Mouse (Mus musculus) G1E (cell line): ENCODE results near the gene Leap2. TPM values are rescaled to one million over a fixed set of nuclear protein-coding genes. Genes with fewer than 3 reads are reported as not detected.
"Not testable (repeated sequence)": the region's sequence is repeated elsewhere in the genome, so short reads cannot be mapped to it uniquely, and the experiment has no call there.

Experiments used
- ATAC-seq: 2 replicates; pipeline ENCODE4 v1.8.0; 2016; ENCODE audit warnings: mild to moderate bottlenecking; ENCODE audit not compliant: insufficient number of reproducible peaks, poor library complexity, low FRiP score, severe bottlenecking; ENCODE audit errors: extremely low read depth
- DNase-seq: peaks from one replicate; pipeline ENCODE4 v3.0.0; 2012; ENCODE audit warnings: low spot score
- H3K27me3 ChIP-seq: 2 replicates; pipeline ENCODE4 v1.6.1; 2012; ENCODE audit warnings: mild to moderate bottlenecking, low read length, inconsistent platforms; ENCODE audit not compliant: insufficient read depth
- H3K36me3 ChIP-seq: replicated peaks from 2 replicates; pipeline ENCODE3; 2012; ENCODE audit warnings: mild to moderate bottlenecking, inconsistent platforms
- H3K4me1 ChIP-seq: 2 replicates; pipeline ENCODE4 v1.6.1; 2012; ENCODE audit warnings: low read depth, low read length, inconsistent platforms, mixed read lengths; ENCODE audit not compliant: insufficient read depth
- H3K4me3 ChIP-seq: 2 replicates; pipeline ENCODE4 v1.5.1; 2012; ENCODE audit warnings: low read depth, mild to moderate bottlenecking, inconsistent platforms, low read length, moderate library complexity, mixed read lengths
- H3K9me3 ChIP-seq: replicated peaks from 2 replicates; pipeline ENCODE4 v1.6.1; 2012; ENCODE audit warnings: inconsistent platforms
- CTCF ChIP-seq: IDR thresholded peaks from 2 replicates; pipeline ENCODE4 v1.5.1; 2012; ENCODE audit warnings: low read depth, low read length, inconsistent platforms, mixed read lengths
- GATA1 ChIP-seq: IDR thresholded peaks from 2 replicates; pipeline ENCODE4 v1.6.1; 2012; ENCODE audit warnings: borderline replicate concordance, low read length, inconsistent platforms, mixed read lengths
- GATA2 ChIP-seq: IDR thresholded peaks from 2 replicates; pipeline ENCODE4 v1.6.1; 2012; ENCODE audit warnings: low read depth, low read length, inconsistent platforms, borderline replicate concordance
- POLR2AphosphoS5 ChIP-seq: IDR thresholded peaks from 2 replicates; pipeline ENCODE4 v1.6.1; 2012; ENCODE audit warnings: low read depth, low read length, inconsistent platforms; ENCODE audit not compliant: insufficient replicate concordance
- TAL1 ChIP-seq: conservative IDR thresholded peaks from 2 replicates; pipeline ENCODE4 v1.6.1; 2012; ENCODE audit warnings: low read depth, low read length, inconsistent platforms, mixed read lengths
- polyA plus RNA-seq: library from polyadenylated mRNA; stranded (reverse); fragments of >175 nt; gene quantifications from 2 replicates; pipeline ENCODE4 v1.2.3, GENCODE M21; 2012
- total RNA-seq, 2 experiments: library from RNA; stranded (forward) in 1 of 2; stranded (reverse) in 1 of 2; fragments of 200-1000 nt in 1 of 2; fragments of >200 nt in 1 of 2; fragmentation: Nextera tagmentation in 1 of 2; gene quantifications; 2 replicates each; pipeline ENCODE4 v1.2.3; 2014 to 2017

The Leap2 gene
- total and polyA plus RNA-seq, 3 experiments = not detected

DNA sequence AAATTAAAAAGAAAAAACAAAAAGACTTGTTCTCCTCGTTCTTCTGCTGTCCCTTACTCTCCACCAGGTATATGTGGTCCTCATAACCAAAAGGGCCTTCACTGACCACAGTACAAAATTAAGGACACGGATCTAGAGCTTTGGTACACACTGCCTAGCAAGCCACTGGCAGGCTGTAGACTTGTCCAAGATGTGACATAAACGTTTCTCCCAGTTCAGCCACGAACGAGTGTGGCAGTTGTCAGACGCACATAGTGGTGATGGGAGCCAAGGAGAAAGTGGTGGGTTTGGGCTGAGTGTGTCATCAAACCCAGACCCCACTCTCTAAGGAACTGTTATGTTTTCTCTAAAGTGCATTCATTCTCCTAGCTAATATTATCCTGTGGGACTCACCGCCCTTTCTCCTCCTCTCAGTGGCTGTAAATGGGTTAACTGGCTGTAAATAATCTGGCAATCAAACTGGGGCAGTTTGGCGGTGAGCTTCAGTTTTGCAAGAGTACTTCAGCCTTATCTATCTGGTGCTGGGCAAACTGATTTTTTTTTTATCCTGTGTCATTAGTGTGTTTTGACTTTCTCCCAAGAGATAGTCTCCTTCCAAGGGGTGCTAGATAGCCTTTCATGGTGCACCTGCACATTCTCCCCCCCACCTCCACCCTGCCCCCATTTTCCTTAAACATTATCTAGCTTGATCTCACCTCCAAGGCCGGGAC, 8.5 kb upstream of the Leap2 start:
- peaks cover 3% of the 10 kb centered on the region; the same call in 1 of the 2 replicates for H3K27me3 ChIP-seq
- TF ChIP-seq POLR2AphosphoS5 (no peak), TAL1 (no peak), GATA2 (no peak), CTCF (no peak), GATA1 (no peak)
- H3K4me3 ChIP-seq = peak overlapping the region; percentile 86
- H3K9me3 ChIP-seq = no peaks in the 10 kb centered on the region
- H3K36me3 ChIP-seq = peaks cover 30% of the 10 kb centered on the region
- ATAC-seq (0 out of 2 replicates have a peak, but pooled peaks have one; percentile 9), DNase-seq (no peak)
- peaks cover 56% of the 10 kb centered on the region for H3K4me1 ChIP-seq

DNA sequence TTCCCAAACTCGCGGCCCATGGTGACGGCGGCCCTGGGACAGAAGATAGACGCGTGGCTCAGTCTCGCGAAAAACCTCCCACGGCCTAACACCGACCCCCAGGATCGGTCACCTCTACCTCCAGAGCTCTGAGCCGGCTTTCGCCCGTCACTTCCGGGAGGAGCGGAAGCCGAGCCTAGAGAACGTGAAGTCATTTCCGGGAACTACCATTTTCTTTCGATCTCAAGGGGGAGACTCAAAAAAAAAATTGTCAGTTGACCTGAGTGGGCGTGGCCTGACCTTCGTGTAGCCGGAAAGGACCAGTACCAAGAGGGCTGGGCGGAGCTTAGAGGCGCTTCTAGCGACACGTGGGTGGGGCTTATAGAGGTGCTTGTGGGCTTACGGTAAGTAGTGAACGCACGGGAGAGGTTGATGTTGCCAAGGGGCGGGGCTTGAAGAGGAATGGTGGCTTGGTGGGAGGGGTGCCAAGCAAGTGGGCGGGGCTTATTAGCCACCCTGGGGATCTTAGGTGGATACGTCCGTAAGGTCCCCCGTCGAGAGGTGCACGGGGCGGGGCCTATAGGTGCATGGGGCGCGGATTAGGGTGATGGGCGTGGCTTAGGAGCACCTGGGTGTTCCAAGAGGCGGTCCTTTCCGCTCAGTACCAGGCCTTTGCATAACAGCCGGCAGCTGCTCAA, 7.8 kb upstream of the Leap2 start, which contains the start of the genes Uqcrq and Gdf9:
Uqcrq (minus strand) TSS at position 162 of the 677 bp plus-strand sequence.
Gdf9 (plus strand) TSS at position 354 of the 677 bp plus-strand sequence.
- peaks cover 49% of the 10 kb centered on the region for H3K4me1 ChIP-seq

DNA sequence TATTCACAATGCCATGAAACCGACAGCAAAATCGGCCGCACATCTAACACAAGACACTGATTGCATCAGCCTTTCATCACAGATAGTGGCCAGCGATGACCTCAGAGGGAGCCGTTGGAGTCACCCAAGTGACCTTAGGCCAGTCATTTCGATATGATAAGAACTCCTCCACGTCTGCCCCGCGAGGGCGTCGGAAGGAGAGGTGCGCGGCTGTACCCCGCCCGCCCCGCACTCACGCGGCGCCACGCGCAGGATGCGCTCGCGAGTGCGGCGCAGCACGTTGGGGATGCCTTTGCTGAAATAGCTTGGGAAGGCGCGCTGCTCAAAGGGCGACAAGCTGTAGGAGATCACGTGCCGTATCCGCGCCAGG, 7.3 kb upstream of the Leap2 start:
- peaks cover 46% of the 10 kb centered on the region for H3K4me1 ChIP-seq
- TF ChIP-seq POLR2AphosphoS5 (no peak), GATA1 (no peak), GATA2 (no peak), CTCF (no peak), TAL1 (no peak)
- DNase-seq (no peak), ATAC-seq (no peak)
- peaks cover 41% of the 10 kb centered on the region for H3K36me3 ChIP-seq
- peak overlapping the region; percentile 86 for H3K4me3 ChIP-seq
- peaks cover 2% of the 10 kb centered on the region; the same call in 1 of the 2 replicates for H3K27me3 ChIP-seq
- H3K9me3 ChIP-seq = no peaks in the 10 kb centered on the region

More for the DNA sequence above, 7.8 kb upstream of the Leap2 start, which contains the start of the genes Uqcrq and Gdf9:
- DNase-seq (peak; percentile 94), ATAC-seq (peak; percentile 91)
- Histone ChIP-seq H3K36me3 (peaks cover 36% of the 10 kb centered on the region), H3K4me3 (peak within 1 kb of the TSS; percentile 86), H3K27me3 (peaks cover 2% of the 10 kb centered on the region; the same call in 1 of the 2 replicates), H3K9me3 (no peaks in the 10 kb centered on the region)
- no peak for TF ChIP-seq POLR2AphosphoS5
- TF ChIP-seq GATA2 = no peak
- no peak for TF ChIP-seq TAL1

DNA sequence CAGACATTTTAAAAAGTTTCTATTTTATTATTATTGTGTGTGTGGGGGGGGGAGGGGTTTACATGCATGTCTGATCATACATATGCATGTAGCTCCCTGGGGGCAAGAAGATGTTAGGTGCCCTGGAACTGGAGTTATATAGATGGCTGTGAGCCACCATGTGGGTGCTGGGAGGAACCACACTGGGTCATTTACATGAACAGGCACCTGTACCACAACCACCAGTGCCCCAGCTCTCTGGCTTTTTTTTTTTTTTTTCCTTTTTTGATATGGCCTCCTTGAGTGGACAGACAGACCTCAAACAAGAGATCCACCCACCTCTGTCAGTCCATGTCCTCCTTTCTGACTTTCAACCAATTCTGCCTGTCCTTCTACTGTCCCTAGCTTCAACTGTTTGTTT, 6.2 kb upstream of the Leap2 start:
- DNase-seq (no peak), ATAC-seq (no peak)
- H3K9me3 ChIP-seq = no peaks in the 10 kb centered on the region
- TF ChIP-seq TAL1 = no peak
- TF ChIP-seq POLR2AphosphoS5 = no peak
- TF ChIP-seq CTCF = no peak
- TF ChIP-seq GATA2 = no peak
- TF ChIP-seq GATA1 = no peak
- peaks cover 49% of the 10 kb centered on the region for H3K36me3 ChIP-seq
- no peaks in the 10 kb centered on the region for H3K27me3 ChIP-seq
- peaks cover 42% of the 10 kb centered on the region for H3K4me1 ChIP-seq
- peak overlapping the region; percentile 86 for H3K4me3 ChIP-seq

DNA sequence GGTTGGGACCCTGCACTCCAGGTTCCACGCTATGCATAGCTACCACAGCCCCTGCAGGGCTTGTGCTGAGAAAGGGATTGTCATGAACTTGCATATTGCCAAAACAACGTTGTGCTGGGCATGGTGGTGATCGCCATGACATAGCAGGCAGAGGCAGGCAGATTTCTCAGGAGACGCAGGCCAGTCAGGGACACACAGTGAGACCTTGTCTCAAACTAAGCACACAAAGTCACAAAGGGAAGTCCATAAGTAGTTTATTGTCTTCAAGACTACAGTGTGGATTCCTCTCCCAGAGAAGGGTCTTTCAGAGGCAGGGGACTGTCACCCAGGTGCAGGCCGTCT, 5.7 kb upstream of the Leap2 start:
- TF ChIP-seq TAL1 (no peak), CTCF (no peak), GATA2 (no peak), GATA1 (no peak), POLR2AphosphoS5 (no peak)
- Histone ChIP-seq H3K27me3 (no peaks in the 10 kb centered on the region), H3K36me3 (peaks cover 52% of the 10 kb centered on the region), H3K4me3 (no peak overlapping the region), H3K9me3 (no peaks in the 10 kb centered on the region), H3K4me1 (peaks cover 39% of the 10 kb centered on the region)
- ATAC-seq (no peak), DNase-seq (no peak)

DNA sequence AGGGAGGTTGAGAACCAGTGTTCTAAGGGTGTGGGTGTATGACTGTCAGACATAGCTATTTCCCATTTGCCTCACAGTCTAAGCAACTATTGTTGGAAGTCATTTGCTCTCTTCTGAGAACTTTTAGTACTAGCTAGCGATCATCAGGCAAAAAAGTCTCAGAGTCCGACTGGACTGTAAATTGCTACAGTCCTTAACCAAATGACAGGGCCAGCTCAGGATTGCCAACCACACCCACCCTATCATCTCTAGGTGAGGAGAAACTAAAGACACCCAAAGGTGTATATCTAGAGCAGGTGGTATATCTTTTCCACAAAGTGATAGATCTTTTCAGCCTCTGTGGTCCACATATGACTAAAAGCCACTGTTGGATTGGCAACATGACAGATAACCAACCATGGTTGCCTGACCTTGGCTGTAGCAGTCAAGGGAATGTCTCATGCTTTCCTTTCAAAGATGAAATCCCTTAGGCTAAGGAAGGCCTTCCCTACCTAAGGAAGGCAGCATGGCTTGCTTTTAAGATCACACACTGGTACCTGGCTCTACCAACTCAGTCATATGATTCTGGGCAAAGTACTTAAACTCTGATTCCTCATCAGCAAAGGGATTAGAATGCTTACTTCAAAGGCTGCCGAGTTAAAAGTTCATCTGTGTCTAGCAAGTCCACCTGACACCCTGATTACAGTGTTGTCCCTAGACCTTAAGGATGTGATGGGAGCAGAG, 5.2 kb upstream of the Leap2 start:
- Histone ChIP-seq H3K4me3 (no peak overlapping the region), H3K4me1 (peaks cover 33% of the 10 kb centered on the region), H3K36me3 (peaks cover 53% of the 10 kb centered on the region), H3K27me3 (no peaks in the 10 kb centered on the region), H3K9me3 (no peaks in the 10 kb centered on the region)
- no peak for ATAC-seq
- TF ChIP-seq POLR2AphosphoS5 (no peak), TAL1 (no peak), GATA1 (no peak), GATA2 (no peak), CTCF (no peak)
- DNase-seq = no peak

DNA sequence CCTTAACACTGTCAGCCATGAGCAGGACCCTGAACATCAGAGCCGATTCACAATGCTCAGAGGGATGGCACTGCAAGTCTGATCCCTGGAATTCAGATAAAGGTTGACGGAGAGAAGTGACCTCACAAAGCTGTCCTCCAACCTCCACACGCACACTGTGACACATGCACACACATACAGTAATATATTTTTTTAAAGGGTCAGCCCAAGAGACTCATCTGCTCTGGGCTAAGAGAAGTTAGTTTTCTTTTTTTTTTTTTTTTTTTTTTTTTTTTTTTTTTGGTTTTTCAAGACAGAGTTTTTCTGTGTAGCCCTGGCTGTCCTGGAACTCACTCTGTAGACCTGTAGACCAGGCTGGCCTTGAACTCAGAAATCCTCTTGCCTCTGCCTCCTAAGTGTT, 3.9 kb upstream of the Leap2 start:
- not testable (repeated sequence) for H3K27me3 ChIP-seq, H3K9me3 ChIP-seq, H3K4me3 ChIP-seq, ATAC-seq, DNase-seq
- Histone ChIP-seq H3K4me1 (peaks cover 21% of the 10 kb centered on the region), H3K36me3 (peaks cover 62% of the 10 kb centered on the region)
